Mouse (Mus musculus): Measurements from ENCODE around the gene Epb41. TPM values are rescaled to one million over a fixed set of nuclear protein-coding genes. Genes with fewer than 3 reads are reported as not detected.
A peak's percentile ranks its signal among the peaks of the same experiment; 100 is the strongest.

Epb41 gene
- 95.5 and 113 TPM in 2 replicates for polyA plus RNA-seq (2015; fragmentation: Nextera tagmentation; extraction: Ambion mirVana)

DNA sequence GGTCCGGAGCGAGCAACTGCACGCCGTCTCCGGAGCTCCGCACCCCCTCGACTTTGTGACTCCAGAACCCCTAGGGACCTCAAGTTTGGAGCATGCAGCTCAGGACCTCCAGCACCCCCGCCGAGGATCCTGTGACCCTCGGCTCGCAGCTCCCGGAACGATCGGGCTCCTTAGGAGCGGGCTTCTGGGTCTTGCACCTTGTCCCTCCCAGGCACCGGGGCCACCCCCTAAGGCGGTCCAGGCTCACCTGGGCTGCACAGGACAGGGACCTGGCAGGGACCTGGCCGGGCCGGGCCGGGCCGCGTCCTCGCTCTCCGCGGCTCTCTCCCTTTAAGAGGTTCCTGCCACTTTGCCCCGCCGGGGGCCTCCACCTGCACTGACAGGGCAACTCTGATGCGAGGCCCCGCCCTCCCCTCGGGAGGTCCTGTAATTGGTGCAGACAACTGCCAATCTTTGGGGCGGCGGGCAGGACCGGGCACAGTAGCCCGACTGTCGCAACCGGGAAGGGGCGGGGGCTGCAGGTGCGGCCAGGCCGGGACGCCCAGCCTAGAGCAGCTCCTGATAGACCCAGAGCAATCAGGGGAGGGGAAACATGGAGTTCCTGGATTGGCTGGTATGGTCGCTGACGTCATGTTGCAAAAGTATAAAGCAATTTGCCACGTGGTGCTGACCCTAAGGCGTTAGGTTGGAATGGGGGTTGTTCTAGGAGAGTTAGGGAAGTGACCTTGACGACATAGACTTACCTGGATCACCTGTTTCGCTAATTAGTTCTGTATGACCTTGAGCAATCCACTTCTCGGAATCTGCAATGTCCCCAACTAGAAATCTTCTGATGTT is at the start of gene Epb41:
Gene Epb41 (minus strand): TSS at position 389 of the 837 bp plus-strand sequence.
- Histone ChIP-seq H3K4me1 (replicated peaks) (peaks cover 15% of the 10 kb centered on the region), H3K4me3 (peak within 1 kb of the TSS; percentile 59), H3K27me3 (peaks cover 13% of the 10 kb centered on the region; the same call in 1 of the 2 replicates), H3K27ac (replicated peaks) (no peak within 1 kb of the TSS), H3K36me3 (no peaks in the 10 kb centered on the region), H3K9me3 (no peaks in the 10 kb centered on the region), H3K4me2 (peak within 1 kb of the TSS; percentile 97), H3K9ac (peak within 1 kb of the TSS; percentile 76)
- peak; percentile 92 for ATAC-seq (ENCODE audit: low read depth)
- 2% methylated on average over 47 of the region's 47 CpGs for WGBS

DNA sequence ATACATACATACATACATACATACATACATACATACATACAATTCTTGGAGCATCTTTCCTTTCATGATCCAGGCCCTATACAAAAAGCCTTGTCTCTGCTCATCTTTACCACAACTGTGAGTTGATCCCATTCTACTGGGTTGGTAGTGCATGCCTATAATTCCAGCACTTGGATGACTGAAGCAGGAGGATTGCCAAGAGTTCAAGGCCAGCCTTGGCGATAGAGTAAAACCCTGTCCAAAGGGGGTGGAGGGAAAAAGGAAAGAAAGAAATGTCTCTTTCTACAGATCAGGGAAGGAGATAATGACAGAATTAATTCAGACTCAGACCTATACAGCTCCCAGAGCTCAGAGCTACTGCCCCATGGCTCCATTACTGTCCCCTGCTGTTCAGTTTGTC is 48.0 kb upstream of the Epb41 start:
- Histone ChIP-seq H3K9ac (no peak overlapping the region), H3K36me3 (no peaks in the 10 kb centered on the region), H3K4me3 (no peak overlapping the region), H3K27ac (replicated peaks) (0 out of 2 replicates have a peak overlapping the region, but pooled peaks have one; percentile 25), H3K27me3 (no peaks in the 10 kb centered on the region), H3K9me3 (no peaks in the 10 kb centered on the region), H3K4me2 (no peak overlapping the region), H3K4me1 (replicated peaks) (peaks cover 10% of the 10 kb centered on the region)
- WGBS = 94% methylated on average over 1 of the region's 1 CpGs
- ATAC-seq (ENCODE audit: low read depth) = no peak

DNA sequence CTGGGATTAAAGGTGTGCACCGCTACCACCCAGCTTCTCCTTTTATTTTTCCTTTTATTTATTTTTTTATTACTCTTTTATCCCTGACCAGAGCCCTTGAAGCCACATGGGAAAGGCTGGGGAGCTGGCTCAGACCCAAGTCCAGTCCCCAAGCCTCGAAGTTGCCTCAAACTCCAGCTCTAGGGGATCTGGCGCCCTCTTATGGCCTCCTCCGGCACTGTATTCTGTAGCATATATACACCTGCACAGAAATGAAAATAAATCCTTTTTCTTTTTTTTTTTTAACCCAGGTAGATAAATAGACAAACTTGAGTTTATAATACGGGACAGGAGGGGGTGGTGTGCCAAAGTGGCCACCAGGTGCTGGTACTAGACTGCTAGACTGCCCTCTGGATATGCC is 46.6 kb upstream of the Epb41 start:
- Histone ChIP-seq H3K4me1 (replicated peaks) (peaks cover 10% of the 10 kb centered on the region), H3K36me3 (no peaks in the 10 kb centered on the region), H3K4me2 (no peak overlapping the region), H3K27ac (replicated peaks) (no peak overlapping the region), H3K4me3 (no peak overlapping the region), H3K9me3 (no peaks in the 10 kb centered on the region), H3K9ac (no peak overlapping the region), H3K27me3 (no peaks in the 10 kb centered on the region)
- no peak for ATAC-seq (ENCODE audit: low read depth)
- WGBS = 85% methylated on average over 5 of the region's 5 CpGs

DNA sequence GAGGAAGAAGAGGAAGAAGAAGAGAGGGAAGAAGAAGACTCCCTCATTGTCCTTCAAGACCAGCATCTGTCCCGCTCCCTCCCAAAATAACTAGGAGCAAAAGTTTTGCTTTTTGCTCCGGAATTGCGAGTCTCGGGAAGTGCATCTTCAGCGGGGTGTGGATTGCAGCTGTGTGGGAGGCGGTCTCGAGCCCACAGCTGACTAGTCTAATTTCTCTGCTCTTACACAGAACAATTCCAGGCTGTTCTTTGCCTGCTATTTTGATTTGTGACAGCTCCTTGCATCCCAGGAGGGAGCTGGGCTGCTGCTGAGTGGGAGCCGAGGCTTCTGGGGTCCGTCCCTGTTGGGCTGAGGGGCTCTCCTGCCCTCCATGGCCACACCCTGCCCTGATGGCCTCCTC is 44.4 kb upstream of the Epb41 start:
- Histone ChIP-seq H3K4me1 (replicated peaks) (peaks cover 10% of the 10 kb centered on the region), H3K27me3 (peaks cover 3% of the 10 kb centered on the region; the same call in 1 of the 2 replicates), H3K9me3 (no peaks in the 10 kb centered on the region), H3K4me3 (no peak overlapping the region), H3K9ac (no peak overlapping the region), H3K4me2 (no peak overlapping the region), H3K36me3 (no peaks in the 10 kb centered on the region), H3K27ac (replicated peaks) (no peak overlapping the region)
- WGBS = 56% methylated on average over 9 of the region's 9 CpGs
- no peak for ATAC-seq (ENCODE audit: low read depth)

DNA sequence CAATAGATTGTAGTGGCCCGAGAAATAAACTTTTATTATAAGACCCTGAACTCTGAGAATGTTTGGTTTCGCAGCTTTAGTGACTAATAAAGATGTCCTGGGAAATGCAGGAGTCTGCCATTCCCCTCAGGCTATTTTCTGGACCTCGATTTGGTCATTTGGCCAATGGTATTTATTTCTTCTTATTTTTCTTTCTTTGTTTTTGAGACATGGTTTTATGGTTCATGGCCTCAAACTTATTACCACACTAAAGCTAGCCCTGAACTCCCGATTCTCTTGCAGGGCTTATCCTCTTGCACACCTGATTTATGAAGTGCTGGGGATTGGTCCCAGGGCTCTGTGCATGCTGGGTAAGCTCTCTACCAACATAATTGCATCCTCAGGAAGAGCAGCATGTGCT is 41.2 kb upstream of the Epb41 start:
- H3K27me3 ChIP-seq = peaks cover 8% of the 10 kb centered on the region; the same call in 1 of the 2 replicates
- 81% methylated on average over 4 of the region's 4 CpGs for WGBS
- H3K36me3 ChIP-seq = no peaks in the 10 kb centered on the region

GRCm38 (mm10) chr4:132113411-132114095 is 38.4 kb upstream of the Epb41 start:
- H3K36me3 ChIP-seq = no peaks in the 10 kb centered on the region
- H3K27me3 ChIP-seq = peaks cover 20% of the 10 kb centered on the region; the same call in 1 of the 2 replicates
- ATAC-seq (ENCODE audit: low read depth) = no peak; the same call in 1 of the 2 replicates
- peaks cover 5% of the 10 kb centered on the region for H3K4me1 ChIP-seq (replicated peaks)
- peak overlapping the region; percentile 39 for H3K9ac ChIP-seq
- peak overlapping the region; percentile 29 for H3K4me3 ChIP-seq
- peak overlapping the region; percentile 53 for H3K4me2 ChIP-seq
- H3K9me3 ChIP-seq = no peaks in the 10 kb centered on the region
- no peak overlapping the region for H3K27ac ChIP-seq (replicated peaks)
- WGBS = 38% methylated on average over 53 of the region's 53 CpGs

More for the DNA sequence above, 41.2 kb upstream of the Epb41 start:
- no peaks in the 10 kb centered on the region for H3K9me3 ChIP-seq
- ATAC-seq (ENCODE audit: low read depth) = no peak
- no peak overlapping the region for H3K9ac ChIP-seq
- no peak overlapping the region for H3K27ac ChIP-seq (replicated peaks)
- H3K4me1 ChIP-seq (replicated peaks) = no peaks in the 10 kb centered on the region; the same call in none of the 2 replicates
- no peak overlapping the region for H3K4me3 ChIP-seq
- no peak overlapping the region for H3K4me2 ChIP-seq

DNA sequence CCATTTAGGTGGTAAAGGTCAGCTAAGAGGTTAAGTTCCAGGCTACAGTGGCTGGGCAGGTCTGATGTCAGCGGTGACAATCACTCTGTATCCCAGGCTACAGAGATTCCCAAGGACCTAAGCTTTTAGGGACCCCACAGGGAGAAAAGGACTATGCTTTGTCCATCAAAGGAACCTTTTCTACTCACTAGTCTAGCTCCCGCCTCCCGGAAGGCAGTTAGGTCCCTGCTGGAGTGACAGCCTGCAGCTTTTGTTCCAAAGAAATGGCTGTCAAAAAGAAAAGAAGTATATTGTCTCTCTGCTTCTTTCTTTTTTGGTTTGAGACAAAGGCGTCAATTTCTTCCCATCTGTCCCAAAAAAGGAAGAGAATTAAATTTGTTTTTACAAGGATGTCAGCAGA is 36.1 kb upstream of the Epb41 start:
- no peaks in the 10 kb centered on the region for H3K9me3 ChIP-seq
- WGBS = 16% methylated on average over 4 of the region's 4 CpGs
- no peak overlapping the region for H3K4me3 ChIP-seq
- H3K9ac ChIP-seq = no peak overlapping the region
- H3K27me3 ChIP-seq = peaks cover 20% of the 10 kb centered on the region; the same call in 1 of the 2 replicates
- H3K4me2 ChIP-seq = no peak overlapping the region
- ATAC-seq (ENCODE audit: low read depth) = no peak
- no peak overlapping the region for H3K27ac ChIP-seq (replicated peaks)
- H3K4me1 ChIP-seq (replicated peaks) = peaks cover 5% of the 10 kb centered on the region
- H3K36me3 ChIP-seq = no peaks in the 10 kb centered on the region

GRCm38 (mm10) chr4:132108221-132108620 is 33.1 kb upstream of the Epb41 start:
- WGBS = 97% methylated on average over 7 of the region's 7 CpGs
- no peak overlapping the region for H3K9ac ChIP-seq
- H3K4me3 ChIP-seq = no peak overlapping the region
- peaks cover 5% of the 10 kb centered on the region; the same call in 1 of the 2 replicates for H3K4me1 ChIP-seq (replicated peaks)
- no peak overlapping the region for H3K27ac ChIP-seq (replicated peaks)
- H3K36me3 ChIP-seq = no peaks in the 10 kb centered on the region
- no peaks in the 10 kb centered on the region for H3K9me3 ChIP-seq
- no peak overlapping the region for H3K4me2 ChIP-seq
- ATAC-seq (ENCODE audit: low read depth) = no peak
- 0 out of 2 replicates have a peak, but pooled peaks cover 16% of the 10 kb centered on the region for H3K27me3 ChIP-seq

DNA sequence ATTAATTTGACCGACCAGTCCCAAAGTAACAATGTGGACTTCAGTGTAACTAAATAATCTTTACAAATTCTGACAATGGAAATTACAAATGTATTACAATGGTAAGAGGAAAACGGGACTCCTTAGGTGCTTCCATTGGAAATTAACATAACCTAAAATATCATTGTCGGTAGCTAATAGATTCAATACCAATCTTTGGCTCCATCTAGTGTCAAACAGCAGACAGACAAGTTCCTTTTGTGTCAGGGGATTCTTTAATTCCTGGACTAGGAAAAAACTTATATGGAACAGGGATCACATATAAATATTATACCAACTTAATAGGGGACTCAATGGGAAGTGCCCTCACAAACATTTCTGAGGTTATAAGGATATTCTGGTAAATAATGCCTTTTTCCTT is 26.0 kb upstream of the Epb41 start:
- H3K4me3 ChIP-seq = no peak overlapping the region
- no peaks in the 10 kb centered on the region for H3K36me3 ChIP-seq
- no peak overlapping the region for H3K9ac ChIP-seq
- H3K27ac ChIP-seq (replicated peaks) = no peak overlapping the region
- no peak overlapping the region for H3K4me2 ChIP-seq
- 32% methylated on average over 3 of the region's 3 CpGs for WGBS
- no peaks in the 10 kb centered on the region for H3K27me3 ChIP-seq
- ATAC-seq (ENCODE audit: low read depth) = no peak
- H3K4me1 ChIP-seq (replicated peaks) = no peaks in the 10 kb centered on the region
- no peaks in the 10 kb centered on the region for H3K9me3 ChIP-seq

- Histone ChIP-seq H3K4me2 (no peak overlapping the region), H3K9ac (no peak overlapping the region), H3K27me3 (no peaks in the 10 kb centered on the region), H3K9me3 (no peaks in the 10 kb centered on the region), H3K36me3 (no peaks in the 10 kb centered on the region), H3K27ac (replicated peaks) (no peak overlapping the region), H3K4me1 (replicated peaks) (no peaks in the 10 kb centered on the region), H3K4me3 (no peak overlapping the region)
- WGBS = 84% methylated on average over 5 of the region's 5 CpGs
- no peak for ATAC-seq (ENCODE audit: low read depth)
These were observed 24.4 kb upstream of the Epb41 start for GRCm38 (mm10) chr4:132099548-132099947.

- Histone ChIP-seq H3K27ac (replicated peaks) (no peak overlapping the region), H3K4me2 (no peak overlapping the region), H3K9me3 (no peaks in the 10 kb centered on the region), H3K27me3 (no peaks in the 10 kb centered on the region), H3K36me3 (no peaks in the 10 kb centered on the region), H3K9ac (no peak overlapping the region), H3K4me3 (no peak overlapping the region), H3K4me1 (replicated peaks) (no peaks in the 10 kb centered on the region)
- 81% methylated on average over 7 of the region's 7 CpGs for WGBS
- no peak for ATAC-seq (ENCODE audit: low read depth)
These were observed 19.9 kb upstream of the Epb41 start for GRCm38 (mm10) chr4:132095043-132095442.

GRCm38 (mm10) chr4:132093928-132094327 is 18.8 kb upstream of the Epb41 start:
- Histone ChIP-seq H3K27ac (replicated peaks) (no peak overlapping the region), H3K9ac (no peak overlapping the region), H3K9me3 (no peaks in the 10 kb centered on the region), H3K4me2 (no peak overlapping the region), H3K4me1 (replicated peaks) (no peaks in the 10 kb centered on the region), H3K36me3 (no peaks in the 10 kb centered on the region), H3K4me3 (no peak overlapping the region), H3K27me3 (no peaks in the 10 kb centered on the region)
- no peak for ATAC-seq (ENCODE audit: low read depth)
- WGBS = 92% methylated on average over 5 of the region's 5 CpGs
